Mouse (Mus musculus) gastrocnemius, adult 2 months (tissue): ENCODE measurements around the gene Tenm2. TPM values are rescaled to one million over a fixed set of nuclear protein-coding genes. Genes with fewer than 3 reads are reported as not detected.
A peak's percentile ranks its signal among the peaks of the same experiment; 100 is the strongest.

Source experiments
- DNase-seq: peaks from one replicate; pipeline ENCODE4 v3.0.0; 2022
- H3K27ac ChIP-seq: fragments of 200-600 bp; 2 replicates; pipeline ENCODE4 v1.8.1; 2022; ENCODE audit warnings: mild to moderate bottlenecking
- H3K4me3 ChIP-seq: fragments of 200-600 bp; 2 replicates; pipeline ENCODE4 v1.8.1; 2022; ENCODE audit warnings: mild to moderate bottlenecking, moderate library complexity
- CTCF ChIP-seq: fragments of 200-600 bp; IDR thresholded peaks from 2 replicates; pipeline ENCODE4 v1.8.1; 2022; ENCODE audit warnings: antibody characterized with exemption, mild to moderate bottlenecking, moderate library complexity
- intact Hi-C: fragments of 180-260 bp; cut with DNase I; formaldehyde crosslinking; loops from one replicate; pipeline ENCODE4 v1.15.1; 2025
- long read RNA-seq, 2 experiments: library from polyadenylated mRNA; stranded (forward); transcript quantifications; one replicate each; pipeline ENCODE4 v2.0.0; 2021
- total RNA-seq, 2 experiments: library from RNA; stranded (reverse); gene quantifications; 2 replicates each; pipeline ENCODE4 v1.2.3; 2021

Gene Tenm2
- under 1 TPM; 0.42 to 0.43 TPM for total RNA-seq
- long read RNA-seq, experiment 1 = 0 reads
- long read RNA-seq, experiment 2 = 0 reads

DNA sequence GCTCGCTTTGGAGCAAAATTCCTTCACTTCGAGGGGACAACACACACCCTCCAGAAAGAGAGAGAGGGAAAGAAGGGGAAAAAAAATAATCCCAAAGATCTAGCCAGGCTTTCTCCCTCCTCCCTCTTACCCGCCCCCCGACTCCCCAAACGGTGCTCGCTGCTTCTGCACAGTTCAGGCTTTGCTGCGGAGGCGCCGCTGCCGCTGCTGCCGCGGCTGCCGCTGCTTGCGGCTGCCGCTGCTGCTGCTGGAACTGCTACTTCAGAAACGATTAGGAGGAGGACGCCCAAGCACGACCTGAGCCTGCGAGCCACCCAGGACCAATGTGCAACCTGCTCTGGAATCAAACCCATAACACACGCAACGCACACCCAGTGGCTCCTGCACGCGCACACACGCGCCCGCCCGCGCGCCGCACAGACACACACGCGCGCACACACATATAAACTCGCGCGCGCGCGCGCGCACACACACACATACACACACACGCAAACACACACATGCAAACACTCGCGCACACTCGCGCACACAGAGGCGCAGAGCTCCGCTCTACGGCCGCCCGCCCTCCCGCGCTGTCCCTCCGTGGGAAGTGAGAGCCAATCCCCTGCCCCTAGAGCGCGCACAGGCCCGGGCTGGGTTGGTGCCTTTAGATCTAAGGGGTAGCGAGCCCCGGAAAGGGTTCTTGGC, at the start of gene Tenm2:
Gene Tenm2, minus strand, starts transcription at position 51 of the 687 bp plus-strand sequence.
- H3K27ac ChIP-seq = no peak within 1 kb of the TSS
- H3K4me3 ChIP-seq = peak within 1 kb of the TSS; percentile 68
- DNase-seq = peak; percentile 15
- intact Hi-C loops = no loop called here
- TF ChIP-seq CTCF = no peak

DNA sequence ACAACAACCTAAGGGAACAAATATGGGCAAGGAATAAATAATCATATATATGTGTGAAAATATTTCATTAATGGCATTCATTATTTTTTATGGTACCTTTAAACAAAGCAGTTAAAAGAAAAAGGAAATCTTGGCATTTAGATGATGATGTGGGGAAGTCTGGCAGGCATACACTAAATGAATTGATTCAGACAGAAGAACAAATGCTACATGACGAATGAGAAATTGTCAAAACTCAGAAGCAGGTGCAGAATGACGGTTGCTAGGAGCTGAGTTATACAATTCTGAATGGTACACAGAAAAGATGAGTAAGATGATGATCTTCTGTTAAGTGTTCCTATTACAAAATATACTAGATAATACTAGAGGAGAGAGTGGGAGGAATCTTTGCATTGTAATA, 49.4 kb upstream of the Tenm2 start:
- DNase-seq = no peak
- intact Hi-C loops = no loop called here
- TF ChIP-seq CTCF = no peak
- H3K27ac ChIP-seq = no peak overlapping the region
- H3K4me3 ChIP-seq = no peak overlapping the region

DNA sequence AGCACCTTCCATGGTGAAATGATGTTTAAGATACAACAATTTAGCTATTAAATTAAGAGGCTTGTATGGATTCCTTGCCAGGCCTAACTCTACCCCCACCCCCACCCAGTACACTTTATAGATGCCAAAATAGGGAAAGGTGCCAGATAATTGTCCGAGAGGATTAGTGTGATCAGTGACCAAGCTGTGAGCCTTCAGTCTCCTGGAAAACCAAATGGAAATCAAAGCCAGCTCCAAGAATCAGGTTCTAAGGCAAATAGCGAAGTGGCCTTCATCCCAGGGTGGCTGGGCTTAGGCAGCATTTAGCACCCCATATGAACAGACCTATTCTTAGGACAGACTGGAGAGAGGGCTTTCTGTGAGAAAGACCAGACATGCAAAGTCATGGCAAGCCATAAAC, 13.0 kb upstream of the Tenm2 start:
- TF ChIP-seq CTCF = no peak
- no peak for DNase-seq
- Histone ChIP-seq H3K27ac (no peak overlapping the region), H3K4me3 (no peak overlapping the region)
- intact Hi-C loops = no loop called here

DNA sequence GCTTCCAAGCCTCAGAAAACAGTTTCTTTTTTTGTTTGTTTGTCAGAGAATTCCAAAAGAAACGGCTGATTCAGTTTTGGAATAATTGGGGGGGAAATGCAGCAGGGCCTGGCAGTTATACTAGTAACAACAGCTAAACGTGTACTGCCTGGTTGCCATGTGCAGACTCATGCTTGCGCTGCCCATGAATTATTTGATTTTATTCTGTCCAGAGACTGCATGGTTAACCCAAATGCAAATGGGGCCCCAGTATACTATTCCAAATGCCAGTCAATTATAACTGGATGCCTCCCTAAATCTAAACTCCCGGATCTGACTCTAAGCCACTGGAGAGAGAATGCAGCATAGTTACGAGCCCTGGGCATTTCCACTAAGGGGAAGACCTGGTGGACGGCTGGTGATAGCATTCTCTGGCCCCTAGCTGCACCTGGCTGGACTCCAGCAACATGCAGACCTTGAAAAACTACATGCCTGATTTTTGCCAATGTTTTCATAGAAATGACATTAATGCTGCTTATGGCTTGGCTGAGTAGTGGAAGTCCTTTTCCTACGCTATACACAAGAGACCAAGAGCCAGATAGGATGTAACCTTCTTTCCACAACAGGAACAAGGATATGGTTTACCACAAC, 1.4 kb upstream of the Tenm2 start:
- H3K27ac ChIP-seq = no peak overlapping the region
- no peak for DNase-seq
- no peak for TF ChIP-seq CTCF
- intact Hi-C loops = no loop called here
- H3K4me3 ChIP-seq = peak overlapping the region; percentile 68

DNA sequence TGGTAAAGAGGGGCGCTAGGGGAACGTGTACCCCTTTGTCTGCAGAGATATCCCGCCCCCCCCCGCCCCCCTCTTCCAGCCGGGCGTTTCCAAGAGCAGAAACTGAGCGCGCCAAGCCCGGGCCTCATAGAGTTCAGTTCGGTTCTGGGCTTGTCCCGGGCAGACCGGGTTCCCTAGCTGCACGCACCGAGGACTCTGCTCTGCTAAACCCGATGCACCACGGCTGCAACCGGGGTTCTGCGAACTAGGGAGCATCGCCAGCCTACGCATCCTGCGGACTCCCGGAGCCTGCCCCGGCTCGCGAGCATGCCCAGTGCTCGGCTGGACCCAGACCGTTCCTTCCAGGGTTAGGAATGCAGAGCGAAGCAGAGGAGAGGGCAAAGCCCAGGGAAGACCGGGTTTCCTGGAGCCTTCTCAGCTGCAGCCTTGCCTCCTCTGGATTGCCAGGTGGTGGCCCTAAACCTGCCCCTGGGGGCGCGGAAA, 878 bp upstream of the Tenm2 start:
- no peak overlapping the region for H3K27ac ChIP-seq
- peak; percentile 22 for DNase-seq
- peak overlapping the region; percentile 68 for H3K4me3 ChIP-seq
- intact Hi-C loops = no loop called here
- no peak for TF ChIP-seq CTCF

DNA sequence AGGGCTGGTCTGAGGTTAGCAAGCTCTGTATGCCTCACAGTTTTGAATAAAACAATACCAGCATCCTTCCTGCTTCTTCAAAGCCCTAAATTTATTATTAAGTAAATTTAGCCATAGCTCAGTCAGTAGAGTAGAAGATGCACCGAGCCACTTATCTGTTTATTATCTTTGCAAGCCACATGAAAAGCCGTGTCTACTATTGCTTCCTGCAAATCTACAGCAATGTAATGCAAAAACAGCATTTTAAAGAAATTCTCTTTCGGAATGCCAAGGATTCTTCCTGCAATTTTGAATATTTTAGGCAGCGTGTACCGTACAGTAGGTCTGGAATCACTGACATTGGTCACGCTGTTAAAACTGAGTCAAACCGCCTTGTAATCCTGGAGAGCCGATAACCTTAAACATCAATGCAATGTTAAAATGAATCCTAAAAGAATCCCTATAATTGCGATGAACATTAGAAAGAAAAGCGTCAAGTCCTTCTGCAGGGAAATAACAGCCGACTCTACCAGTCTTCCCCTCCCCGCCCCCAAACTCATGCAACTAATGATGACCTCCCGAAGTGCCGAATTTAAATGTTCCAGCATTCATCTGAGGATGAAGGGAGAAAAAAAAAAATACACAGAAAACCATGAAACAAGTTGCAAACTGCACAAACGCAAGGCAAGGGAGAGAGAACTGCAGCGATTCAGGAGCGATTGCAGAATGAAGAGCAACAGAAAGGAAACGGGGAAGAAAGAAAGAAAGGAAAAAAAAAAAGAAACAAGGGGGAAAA, 556 bp downstream of the Tenm2 start:
- no peak for DNase-seq
- intact Hi-C loops = no loop called here
- peak overlapping the region; percentile 68 for H3K4me3 ChIP-seq
- H3K27ac ChIP-seq = no peak overlapping the region
- no peak for TF ChIP-seq CTCF

DNA sequence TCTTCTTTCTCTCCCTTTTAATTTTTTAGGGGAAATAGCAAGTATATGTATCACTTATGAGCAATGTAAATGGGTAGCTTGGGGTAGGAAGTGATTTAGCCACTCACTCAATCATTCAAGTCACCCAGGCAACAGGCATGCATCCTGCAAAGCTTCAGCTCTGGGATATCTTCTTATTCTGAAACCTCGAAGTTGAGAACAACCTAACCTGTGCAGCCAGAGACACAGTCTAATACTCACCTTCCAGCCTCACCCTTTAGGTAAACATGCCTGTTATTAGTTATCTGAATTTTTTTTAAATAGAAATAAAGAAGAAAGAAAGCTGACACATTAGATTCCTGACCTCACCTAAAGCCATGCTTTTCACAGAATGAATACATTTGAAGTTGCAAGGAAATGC, 8.4 kb downstream of the Tenm2 start:
- Histone ChIP-seq H3K4me3 (no peak overlapping the region), H3K27ac (no peak overlapping the region)
- no peak for TF ChIP-seq CTCF
- DNase-seq = no peak
- intact Hi-C loops = no loop called here

DNA sequence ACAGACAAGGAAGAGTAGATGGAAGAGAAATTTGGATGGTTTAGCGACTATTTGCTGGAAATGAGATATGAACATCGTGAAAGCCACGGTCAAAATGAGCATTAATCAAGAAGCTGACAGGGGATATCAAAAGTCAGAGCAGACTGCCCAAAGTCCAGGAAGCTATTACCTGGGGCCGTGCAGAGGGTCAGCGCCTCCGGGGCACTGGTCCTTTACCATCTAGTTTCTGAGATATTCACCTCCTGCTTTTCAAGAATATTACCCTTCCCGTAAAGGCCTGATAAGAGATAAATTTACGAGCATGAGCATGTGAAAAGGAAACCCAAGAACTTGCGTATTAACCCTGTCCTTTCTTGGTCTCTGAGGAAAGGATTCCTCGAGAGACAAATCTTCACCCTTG, 8.8 kb downstream of the Tenm2 start:
- no peak for TF ChIP-seq CTCF
- intact Hi-C loops = no loop called here
- Histone ChIP-seq H3K4me3 (no peak overlapping the region), H3K27ac (no peak overlapping the region)
- DNase-seq = no peak

DNA sequence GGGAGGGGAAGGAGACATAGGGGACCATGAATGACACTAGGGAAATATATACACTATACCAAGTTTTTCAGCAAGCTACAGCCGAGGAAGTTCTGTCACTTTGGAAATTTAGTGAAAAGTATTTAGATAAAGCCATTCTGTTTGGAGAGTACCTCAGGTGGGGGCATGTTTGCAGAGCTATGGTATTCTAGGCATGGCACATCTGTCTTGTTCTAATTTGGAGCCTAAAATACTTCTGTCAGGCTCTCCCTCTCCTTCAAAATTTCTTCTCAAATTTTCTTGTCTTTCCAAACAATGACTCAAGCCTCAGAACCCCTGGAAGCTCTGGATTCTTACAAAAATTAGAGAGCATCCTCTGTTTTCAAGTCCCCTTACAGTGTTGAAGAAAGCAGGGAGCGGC, 13.0 kb downstream of the Tenm2 start:
- TF ChIP-seq CTCF = no peak
- no peak overlapping the region for H3K27ac ChIP-seq
- intact Hi-C loops = no loop called here
- no peak for DNase-seq
- no peak overlapping the region for H3K4me3 ChIP-seq

DNA sequence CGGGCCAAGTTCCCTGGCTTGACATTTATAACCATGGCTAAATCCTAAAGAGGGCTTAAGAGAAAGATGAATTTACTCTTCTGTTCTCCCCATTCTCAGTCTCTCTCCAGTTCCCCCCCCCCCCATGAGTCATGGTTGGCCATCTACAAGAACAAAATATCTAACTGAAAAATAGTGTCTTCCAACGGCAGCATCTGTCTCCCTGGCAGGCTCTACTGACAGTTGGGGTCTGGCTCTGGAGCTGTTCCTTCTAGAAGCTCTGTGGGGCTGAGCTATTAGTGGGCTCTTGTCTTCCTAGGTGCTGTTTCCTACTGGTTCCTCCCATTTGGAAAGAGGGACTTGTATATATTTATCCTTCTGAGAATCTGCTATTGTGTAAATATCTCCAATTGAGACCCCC, 13.7 kb downstream of the Tenm2 start:
- no peak for DNase-seq
- Histone ChIP-seq H3K4me3 (no peak overlapping the region), H3K27ac (no peak overlapping the region)
- intact Hi-C loops = no loop called here
- TF ChIP-seq CTCF = no peak

DNA sequence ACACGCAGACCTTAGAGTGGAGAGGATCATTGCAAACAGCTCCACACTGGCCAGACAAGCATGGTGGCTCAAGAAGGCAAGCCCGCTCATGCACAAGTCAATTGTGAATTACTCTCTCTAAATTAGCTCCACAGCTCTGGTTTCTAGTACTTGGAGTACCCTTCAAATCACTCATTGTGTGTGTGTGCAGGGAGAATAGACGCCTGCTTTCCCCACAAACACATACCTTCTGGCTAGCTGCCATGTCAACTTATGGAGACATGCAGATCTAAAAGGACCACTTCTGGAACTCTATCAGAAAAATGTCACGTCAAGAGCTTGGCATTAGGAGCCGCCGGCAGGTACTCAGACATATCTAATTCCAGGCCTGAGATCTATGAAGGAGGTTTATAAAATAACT, 14.8 kb downstream of the Tenm2 start:
- Histone ChIP-seq H3K4me3 (no peak overlapping the region), H3K27ac (no peak overlapping the region)
- no peak for TF ChIP-seq CTCF
- DNase-seq = no peak
- intact Hi-C loops = no loop called here

DNA sequence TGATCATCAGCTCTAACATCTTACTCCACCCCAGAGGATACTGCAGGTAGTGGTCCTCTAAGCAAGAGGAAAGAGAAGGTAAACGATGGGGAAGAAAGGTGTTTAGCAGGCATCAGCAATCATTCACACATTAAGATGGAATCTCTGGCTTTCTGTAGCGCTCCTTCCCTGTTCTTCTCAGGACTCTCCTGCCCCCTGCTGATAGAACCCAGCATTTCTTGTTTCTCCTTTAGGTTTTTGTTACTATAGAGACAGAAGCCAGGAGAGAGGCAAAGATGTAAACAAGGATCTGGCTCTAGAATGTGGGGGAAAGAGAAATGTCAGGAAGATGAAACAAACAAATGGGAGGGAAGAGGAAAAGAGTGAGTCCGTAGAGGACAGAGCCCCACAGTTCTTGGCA, 49.6 kb downstream of the Tenm2 start:
- TF ChIP-seq CTCF = peak; percentile 23; the same call in 1 of the 2 replicates
- intact Hi-C loops = no loop called here
- Histone ChIP-seq H3K4me3 (no peak overlapping the region), H3K27ac (no peak overlapping the region)
- DNase-seq = no peak

DNA sequence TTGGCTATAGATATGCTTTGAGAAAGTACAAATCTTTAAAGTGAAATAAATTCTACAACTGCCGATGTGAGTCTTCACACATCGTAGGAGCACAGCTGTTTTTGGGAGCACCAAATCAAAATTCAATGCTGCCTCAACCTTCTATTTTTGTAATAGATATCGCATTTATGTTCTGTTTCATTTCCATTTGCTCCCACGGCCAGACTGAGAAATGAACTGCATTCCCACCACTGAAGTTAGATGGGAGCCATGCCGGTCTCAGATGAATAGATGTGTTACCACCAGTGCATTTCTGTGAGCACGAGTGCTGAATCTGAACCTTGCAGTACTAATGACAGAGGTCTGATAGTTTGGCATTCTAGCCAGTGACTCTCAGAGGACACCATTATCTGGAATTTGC, 58.3 kb downstream of the Tenm2 start:
- TF ChIP-seq CTCF = no peak
- no peak for DNase-seq
- Histone ChIP-seq H3K27ac (no peak overlapping the region), H3K4me3 (no peak overlapping the region)
- intact Hi-C loops = no loop called here
